Mouse (Mus musculus) ES-Bruce4 (cell line): Measurements from ENCODE around the gene Rhbdf2.
A peak's percentile ranks its signal among the peaks of the same experiment; 100 is the strongest.

Experiments used
- CTCF ChIP-seq: IDR thresholded peaks from one replicate; pipeline ENCODE4 v1.8.1; 2011; ENCODE audit warnings: low read depth, low read length
- EP300 ChIP-seq: IDR thresholded peaks from 2 replicates; pipeline ENCODE4 v1.6.1; 2011; ENCODE audit warnings: low read depth, low read length; ENCODE audit not compliant: insufficient read depth
- POLR2A ChIP-seq: IDR thresholded peaks from one replicate; pipeline ENCODE4 v1.8.1; 2011; ENCODE audit warnings: low read length; ENCODE audit not compliant: insufficient read depth

DNA sequence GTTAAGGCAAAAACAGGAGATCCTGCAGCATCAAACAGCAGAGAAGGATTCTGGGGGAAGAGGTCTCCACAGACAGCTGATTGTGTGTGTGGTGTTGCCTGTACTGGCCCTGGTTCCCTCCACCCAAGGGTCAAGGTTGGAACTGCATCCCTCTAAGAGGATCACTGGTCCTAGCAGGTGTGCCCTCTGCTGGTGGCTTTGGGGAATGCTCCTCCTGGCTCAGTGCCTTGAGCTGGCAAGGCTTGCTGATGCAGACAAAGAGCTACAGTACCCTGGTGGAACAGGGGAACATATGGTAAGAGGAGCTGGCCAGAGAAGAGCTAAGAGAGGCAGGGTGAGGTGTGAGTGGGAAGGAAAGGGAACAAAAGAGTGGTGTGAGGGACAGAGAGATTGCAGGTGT, 34.4 kb downstream of the Rhbdf2 start:
- TF ChIP-seq POLR2A (no peak), CTCF (peak; percentile 100), EP300 (peak; percentile 50; the same call in 1 of the 2 replicates)
